Comparison of ENCODE assay signal across 28 mouse cellular contexts in the genomic region with DNA sequence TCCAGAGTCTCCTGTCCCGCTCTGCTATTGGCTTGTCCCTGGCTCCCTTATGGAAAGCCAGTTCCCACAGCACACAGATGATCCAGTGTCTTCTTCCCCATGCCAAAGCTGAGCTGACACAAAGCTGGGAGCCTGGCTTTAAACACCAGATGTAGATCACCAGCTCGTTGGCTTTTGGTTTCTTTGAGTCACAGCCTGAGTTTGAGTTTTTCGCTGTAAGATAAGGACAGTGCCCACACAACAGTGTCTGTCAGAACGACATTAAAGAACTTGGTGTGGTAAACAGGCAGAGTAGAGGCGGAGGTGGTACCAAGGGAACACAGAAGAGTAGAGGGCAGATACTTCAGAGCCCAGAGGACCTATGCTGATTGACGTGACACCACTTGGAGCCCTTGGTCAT.
DNase-seq lines count a peak whose midpoint lies in the region; ATAC-seq lines count a peak whose summit lies in the region.
"Had no signal": no experiment of that assay in that cellular context is flagged by ENCODE, and none has a peak within 500 bp of the region (broad histone marks: within the 10 kb centered on the region; RNA-seq: fewer than 3 reads in every experiment).

No protein-coding gene starts in this region.

- H3K9me3 ChIP-seq in kidney, embryonic 14.5 days (ENCODE audit: control insufficient read depth, low read length) = no peaks in the 10 kb centered on the region
- H3K9me3 ChIP-seq: embryonic facial prominence, embryonic 13.5 days; embryonic facial prominence, embryonic 15.5 days; forebrain, embryonic 10.5 days; forebrain, embryonic 12.5 days; forebrain, embryonic 15.5 days; G1E had no signal

- H3K27me3 ChIP-seq in kidney, embryonic 14.5 days (ENCODE audit: control insufficient read depth, insufficient read depth, low read length) = no peaks in the 10 kb centered on the region
- H3K27me3 ChIP-seq: embryonic facial prominence, embryonic 13.5 days; embryonic facial prominence, embryonic 15.5 days; forebrain, embryonic 12.5 days; forebrain, embryonic 15.5 days; Patski had no signal

- H3K36me3 ChIP-seq in kidney, embryonic 14.5 days (ENCODE audit: control insufficient read depth, insufficient read depth, low read length) = no peaks in the 10 kb centered on the region
- H3K36me3 ChIP-seq: embryonic facial prominence, embryonic 13.5 days; embryonic facial prominence, embryonic 15.5 days; forebrain, embryonic 10.5 days; forebrain, embryonic 12.5 days; forebrain, embryonic 15.5 days; G1E had no signal

- H3K27ac ChIP-seq in kidney, embryonic 14.5 days (ENCODE audit: low read depth, low read length) = no peak overlapping the region
- H3K27ac ChIP-seq: embryonic facial prominence, embryonic 13.5 days; embryonic facial prominence, embryonic 15.5 days; forebrain, embryonic 10.5 days; forebrain, embryonic 12.5 days; forebrain, embryonic 15.5 days had no signal

- WGBS in kidney, embryonic 14.5 days = 94% methylated on average over 6 of the region's 6 CpGs

- no peak overlapping the region for H3K4me3 ChIP-seq in kidney, embryonic 14.5 days (ENCODE audit: low read length)
- H3K4me3 ChIP-seq: embryonic facial prominence, embryonic 13.5 days; embryonic facial prominence, embryonic 15.5 days; erythroblast, embryonic 14.5 days; forebrain, embryonic 10.5 days; forebrain, embryonic 12.5 days; forebrain, embryonic 15.5 days had no signal

- DNase-seq in frontal cortex, postnatal 36 days (ENCODE audit: low spot score in 2 of 2) = no peak
- DNase-seq in kidney, adult 8-10 months = no peak
- DNase-seq in right cerebral cortex, adult 18-20 months = peak; percentile 36
- no peak for DNase-seq in right cerebral cortex, postnatal 10 days (ENCODE audit: low spot score in 2 of 2)
- no peak for DNase-seq in urinary bladder, adult 18-20 months (ENCODE audit: low spot score in 2 of 2)
- DNase-seq: adrenal gland, adult 8-10 months; adrenal gland, postnatal 14 days; adrenal gland, postnatal 36 days; B cell, adult 2 months; cerebellum, adult 11 months; cerebellum, adult 18-20 months; cerebellum, adult 8-10 months; cerebellum, adult 9-11 months; cerebellum, postnatal 14 days; cerebellum, postnatal 36 days; embryo, embryonic 11 days had no signal

- H3K4me2 ChIP-seq in kidney, embryonic 14.5 days (replicated peaks; ENCODE audit: low read depth, low read length) = no peak overlapping the region
- H3K4me2 ChIP-seq: embryonic facial prominence, embryonic 13.5 days; embryonic facial prominence, embryonic 15.5 days; forebrain, embryonic 12.5 days; forebrain, embryonic 15.5 days had no signal

- ATAC-seq in frontal cortex, adult (ENCODE audit: low TSS enrichment) = peak; percentile 27; the same call in 1 of the 2 replicates
- no peak for ATAC-seq in kidney, embryonic 14.5 days (ENCODE audit: low FRiP score, low TSS enrichment)
- ATAC-seq: activated CD4-positive, CD25-positive, alpha-beta regulatory T cell, adult 4 months; CD4-positive, CD25-positive, alpha-beta regulatory T cell, adult 4 months; forebrain, embryonic 15.5 days; Patski had no signal

- peak overlapping the region; percentile 18; the same call in 1 of the 2 replicates for H3K9ac ChIP-seq in kidney, embryonic 14.5 days (ENCODE audit: low read depth, low read length)
- H3K9ac ChIP-seq: embryonic facial prominence, embryonic 13.5 days; embryonic facial prominence, embryonic 15.5 days; forebrain, embryonic 12.5 days; forebrain, embryonic 15.5 days had no signal

- H3K4me1 ChIP-seq in kidney, embryonic 14.5 days (ENCODE audit: control insufficient read depth, insufficient read depth, low read length) = peaks cover 17% of the 10 kb centered on the region; the same call in 1 of the 2 replicates
